Mouse (Mus musculus) mouse trophoblast stem cell (cell line): ENCODE results near the gene Treml2.
"Not testable (repeated sequence)": the region's sequence is repeated elsewhere in the genome, so short reads cannot be mapped to it uniquely, and the experiment has no call there.

Source experiments
- in situ Hi-C, 2 experiments: fragments of 300-500 bp; cut with MseI, MboI; formaldehyde crosslinking; loops; 2 replicates in 1 of 2; 3 replicates in 1 of 2; pipeline ENCODE4 v1.15.1; 2025

The Treml2 gene

GRCm38 (mm10) chr17:48287276-48287675 is 12.0 kb upstream of the Treml2 start:
- in situ Hi-C loops, result no loop called here

GRCm38 (mm10) chr17:48293500-48294194 is 5.7 kb upstream of the Treml2 start:
- in situ Hi-C loops, result no loop called here

- in situ Hi-C loops, result no loop called here
Observed at GRCm38 (mm10) chr17:48299756-48300155, 458 bp downstream of the Treml2 start.

- in situ Hi-C loops, result no loop called here
Observed at GRCm38 (mm10) chr17:48300199-48300598, 901 bp downstream of the Treml2 start.

GRCm38 (mm10) chr17:48300861-48301260 is 1.6 kb downstream of the Treml2 start:
- in situ Hi-C loops, result no loop called here

DNA sequence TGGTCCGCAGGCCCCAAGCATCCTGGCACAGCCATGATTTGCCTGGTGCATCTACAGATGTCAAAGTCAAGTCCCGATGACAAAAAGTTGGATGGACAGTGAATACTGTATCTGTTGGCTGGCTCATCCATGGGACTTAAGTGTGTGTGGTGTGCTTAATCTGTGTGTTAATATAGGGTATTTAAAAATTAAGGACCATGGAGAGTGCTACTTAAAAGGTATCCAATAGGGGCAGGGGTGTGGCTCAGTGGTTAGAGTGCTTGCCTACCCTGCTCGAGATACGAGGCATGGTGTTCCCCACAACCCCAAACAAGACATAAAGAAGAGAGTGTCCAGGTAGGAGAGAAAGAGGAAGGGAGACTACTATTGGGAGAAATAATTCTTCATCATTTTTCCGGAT is 2.5 kb downstream of the Treml2 start:
- in situ Hi-C loops, result no loop called here

GRCm38 (mm10) chr17:48312124-48312523 is 12.8 kb downstream of the Treml2 start:
- in situ Hi-C loops, result no loop called here

DNA sequence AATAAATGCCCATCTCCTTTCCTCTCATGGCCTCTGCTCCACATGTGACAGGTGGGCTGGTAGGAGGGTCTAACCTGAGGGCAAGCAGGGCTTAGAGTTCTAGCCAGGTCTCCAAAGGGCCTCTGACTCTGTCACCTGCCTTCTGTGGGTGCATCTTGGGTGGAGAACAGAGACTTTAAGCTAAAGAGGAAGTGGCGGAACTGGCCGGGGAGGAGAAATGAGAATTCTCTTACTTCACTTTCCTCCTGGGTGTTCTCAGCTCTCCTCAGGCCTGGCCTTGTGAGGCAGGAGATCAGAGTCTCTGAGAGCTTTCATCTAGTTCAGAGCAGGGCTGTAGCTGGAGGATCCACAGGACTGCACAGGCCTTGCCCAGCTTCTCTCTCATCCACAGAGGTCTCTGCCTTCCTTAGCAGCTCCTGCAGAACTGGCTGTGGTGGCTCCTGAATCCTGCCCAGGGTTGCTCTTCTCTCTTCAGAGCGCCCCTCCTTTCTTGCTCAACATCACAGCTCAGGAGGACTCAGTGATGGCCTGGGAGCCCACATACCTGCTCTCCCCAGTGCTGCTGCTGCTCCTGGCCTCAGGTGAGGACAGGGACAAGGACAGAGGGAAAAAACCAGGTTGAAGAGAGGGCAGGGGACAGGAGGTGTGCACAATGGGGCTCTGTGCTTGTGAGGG is 16.7 kb downstream of the Treml2 start, which contains the start of gene B430306N03Rik:
Gene B430306N03Rik, plus strand, starts transcription at position 237 of the 675 bp plus-strand sequence.
- in situ Hi-C loops, result not testable (repeated sequence)

- in situ Hi-C loops, result no loop called here
Observed at GRCm38 (mm10) chr17:48318686-48319085, 19.4 kb downstream of the Treml2 start.

GRCm38 (mm10) chr17:48321279-48321678 is 22.0 kb downstream of the Treml2 start:
- in situ Hi-C loops, result no loop called here

DNA sequence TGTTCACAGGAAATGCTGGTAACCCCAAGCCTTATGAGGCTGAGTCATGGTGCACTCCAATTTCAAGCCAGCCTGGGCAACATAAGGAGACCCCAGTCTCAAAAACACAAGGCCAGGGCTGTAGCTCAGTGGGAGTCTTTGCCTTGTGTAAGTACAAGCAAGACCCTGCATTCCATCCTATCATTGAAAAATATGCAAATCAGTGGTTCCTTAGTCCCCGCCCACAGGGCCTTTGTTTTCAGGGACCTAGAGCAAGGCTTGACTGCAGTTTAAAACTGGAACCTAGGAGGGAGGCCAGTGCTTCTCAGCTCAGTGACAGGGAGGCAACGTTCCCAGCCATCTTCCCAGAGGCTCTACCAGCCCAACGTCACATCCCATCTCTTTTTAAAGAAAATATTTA is 23.9 kb downstream of the Treml2 start:
- in situ Hi-C loops, result no loop called here

- in situ Hi-C loops, result no loop called here
Observed at GRCm38 (mm10) chr17:48324258-48324657, 25.0 kb downstream of the Treml2 start.

DNA sequence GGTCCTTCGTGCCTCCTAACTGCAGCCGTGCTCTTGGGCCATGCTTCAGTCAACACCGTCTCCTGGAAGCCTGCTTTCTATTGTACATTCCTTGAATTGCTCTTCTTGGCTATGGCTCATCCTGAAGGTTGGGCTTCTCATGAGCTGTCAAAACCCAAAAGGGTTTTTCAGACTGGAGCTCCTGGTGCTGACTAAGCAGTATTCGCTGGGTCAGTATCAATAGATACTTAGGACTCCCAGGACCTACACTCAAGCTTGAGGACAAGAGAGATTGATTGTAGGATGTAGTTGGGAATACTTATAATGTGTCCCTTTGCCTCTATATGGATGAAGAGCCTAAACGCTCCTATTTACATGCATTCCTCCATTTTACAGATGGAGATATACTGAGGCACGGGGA is 25.8 kb downstream of the Treml2 start:
- in situ Hi-C loops, result no loop called here

GRCm38 (mm10) chr17:48325638-48326037 is 26.3 kb downstream of the Treml2 start:
- in situ Hi-C loops, result no loop called here

- in situ Hi-C loops, result no loop called here
Observed at GRCm38 (mm10) chr17:48326656-48327055, 27.4 kb downstream of the Treml2 start.

DNA sequence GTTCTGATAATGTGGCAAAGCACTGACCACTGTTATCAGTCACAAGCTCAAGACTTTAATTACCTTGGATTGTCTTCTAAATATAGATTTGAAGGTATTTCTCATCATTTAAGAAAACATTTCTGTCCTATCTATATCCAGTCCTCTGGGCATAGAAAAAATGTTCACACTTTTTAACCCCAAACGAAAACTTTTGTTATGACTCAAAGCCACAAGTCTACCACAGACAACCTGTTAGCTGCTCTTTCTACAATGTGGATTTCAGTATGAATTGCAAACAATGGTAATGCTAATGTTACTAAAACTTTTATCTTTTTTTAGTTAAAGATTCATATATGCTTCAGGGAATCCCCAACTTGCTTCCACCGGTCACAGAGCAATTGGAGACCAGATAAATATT is 33.2 kb downstream of the Treml2 start:
- in situ Hi-C loops, result loop anchor here (10.0 kb wide), 4 partner anchors 58 to 218 kb away; no protein-coding TSS in a partner anchor

- in situ Hi-C loops, result loop anchor here (10.0 kb wide), 4 partner anchors 59 to 219 kb away; no protein-coding TSS in a partner anchor
Observed at GRCm38 (mm10) chr17:48334186-48334585, 34.9 kb downstream of the Treml2 start.

DNA sequence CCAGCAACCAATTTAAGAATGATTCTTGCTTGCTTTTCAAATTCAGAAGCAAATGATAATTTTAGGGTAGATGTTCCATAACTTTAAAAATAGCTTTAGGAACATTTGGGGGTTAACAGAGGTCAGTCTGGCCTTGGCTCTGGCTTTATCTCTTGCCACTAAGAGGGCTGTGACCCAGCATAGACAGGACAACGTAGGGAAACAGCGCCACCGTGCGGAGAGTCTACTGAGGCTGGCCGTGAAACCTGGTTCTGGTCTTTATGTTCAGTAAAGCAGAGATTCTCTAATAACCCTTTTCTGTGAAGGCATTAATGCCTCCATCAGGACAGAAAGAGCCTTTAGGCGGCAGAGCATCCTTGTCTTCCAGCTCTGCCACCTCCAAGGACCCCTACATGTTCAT is 37.6 kb downstream of the Treml2 start:
- in situ Hi-C loops, result loop anchor here (10.0 kb wide), 4 partner anchors 62 to 222 kb away; no protein-coding TSS in a partner anchor

DNA sequence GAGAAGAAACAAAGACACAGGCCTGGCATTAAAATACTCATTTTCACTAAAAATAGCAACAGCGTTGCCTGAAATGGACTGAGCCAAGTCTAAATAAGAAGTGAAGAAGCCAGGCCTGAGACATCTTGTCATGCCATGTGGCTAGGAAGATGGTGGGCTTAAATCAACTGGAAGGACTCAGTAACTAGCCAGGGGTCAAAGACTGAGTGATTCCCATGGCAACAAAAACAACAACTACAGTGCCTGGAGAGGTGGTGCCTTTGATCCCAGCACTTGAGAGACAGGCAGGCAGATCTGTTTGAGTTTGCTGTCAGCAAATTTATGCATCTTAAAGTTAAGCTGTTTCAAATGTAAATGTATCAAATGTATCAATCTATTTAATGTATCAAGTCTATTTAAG is 41.0 kb downstream of the Treml2 start:
- in situ Hi-C loops, result no loop called here

DNA sequence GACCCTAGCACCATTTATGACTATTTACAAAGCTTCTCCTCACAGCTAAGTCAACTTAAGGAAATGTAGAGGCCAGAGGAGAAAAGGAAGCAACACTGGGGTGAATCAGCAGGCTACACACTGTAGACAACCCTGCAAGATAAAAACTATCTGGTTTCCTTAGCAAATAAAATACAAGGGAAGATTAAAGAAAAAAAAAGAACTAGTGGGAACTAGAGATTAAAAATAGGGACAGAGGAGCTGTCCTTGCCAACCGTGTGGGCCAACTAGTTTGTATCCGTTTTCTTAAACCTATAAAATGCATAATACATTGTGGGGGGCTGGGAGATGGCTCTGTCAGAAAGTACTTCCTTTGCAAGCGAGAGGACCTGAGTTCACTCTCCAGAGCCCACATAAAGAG is 42.6 kb downstream of the Treml2 start:
- in situ Hi-C loops, result no loop called here

- in situ Hi-C loops, result no loop called here
Observed at GRCm38 (mm10) chr17:48343065-48343464, 43.8 kb downstream of the Treml2 start.

DNA sequence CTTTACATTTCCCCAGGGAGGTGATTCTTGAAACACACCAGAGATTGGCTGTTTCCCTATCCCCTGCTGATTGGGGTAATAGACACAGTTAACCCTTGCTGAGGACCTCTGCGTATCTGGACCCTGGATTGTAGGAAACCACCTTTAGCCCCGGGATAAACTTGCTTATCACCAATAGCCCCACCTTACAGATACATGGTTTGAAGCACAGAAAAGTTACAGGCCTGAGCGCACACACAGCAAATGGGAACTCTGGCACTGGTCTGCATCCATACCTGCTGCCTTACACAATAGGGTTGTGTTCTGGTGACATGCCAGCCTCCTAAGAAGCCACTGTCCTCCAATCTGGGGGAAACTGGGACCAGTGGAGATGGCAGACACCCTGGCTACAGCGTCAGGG is 46.5 kb downstream of the Treml2 start:
- in situ Hi-C loops, result no loop called here

GRCm38 (mm10) chr17:48346231-48346630 is 46.9 kb downstream of the Treml2 start, which contains the start of gene Trem2:
TSS of gene Trem2 (plus strand) at chr17:48346401.
- in situ Hi-C loops, result no loop called here
